Mouse (Mus musculus): Measurements from ENCODE around the gene Rnf41.

DNA sequence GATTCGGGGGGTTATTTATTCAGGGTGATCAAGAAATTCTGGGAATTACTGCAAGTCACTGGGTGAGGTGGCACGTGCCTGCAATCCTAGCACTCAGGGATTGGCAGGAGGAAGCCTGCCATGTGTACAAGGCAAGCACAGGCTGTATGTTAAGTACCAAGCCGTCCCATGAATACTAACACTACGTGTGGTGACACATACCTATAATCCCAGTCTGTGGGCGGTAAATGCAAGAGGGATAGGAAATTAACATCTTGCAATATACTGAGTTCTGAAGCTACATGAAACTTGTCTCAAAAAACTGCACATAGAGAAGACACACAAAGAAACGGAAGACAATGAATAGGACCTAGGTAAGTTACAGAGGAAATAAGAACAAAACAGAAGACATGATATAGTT lies 39.6 kb downstream of the Rnf41 start:
- TF ChIP-seq CTCF (IDR thresholded peaks at IDR 0.05) (no peak), EP300 (IDR thresholded peaks at IDR 0.05) (no peak)
